Mouse (Mus musculus) liver, postnatal 0 days (tissue): Measurements from ENCODE around the gene Zfp958. TPM values are rescaled to one million over a fixed set of nuclear protein-coding genes. Genes with fewer than 3 reads are reported as not detected.
"Not testable (repeated sequence)": the region's sequence is repeated elsewhere in the genome, so short reads cannot be mapped to it uniquely, and the experiment has no call there.

Source experiments
- ATAC-seq: fragments of 200-750 bp; cut with Nextera tagmentation; 2 replicates; pipeline ENCODE4 v1.8.0; 2017; ENCODE audit warnings: mild to moderate bottlenecking, moderate library complexity
- DNase-seq: peaks from one replicate; pipeline ENCODE4 v3.0.0-alpha.2; 2016
- H3K27ac ChIP-seq: fragments of 300-500 bp; sonication (generic); 2 replicates; pipeline ENCODE4 v1.5.1; 2014; ENCODE audit warnings: antibody characterized with exemption, moderate library complexity, mild to moderate bottlenecking, low read depth
- H3K27me3 ChIP-seq: fragments of 300-500 bp; sonication (generic); 2 replicates; pipeline ENCODE4 v1.6.1; 2014; ENCODE audit warnings: low read length, control low read depth, mixed read lengths; ENCODE audit not compliant: insufficient read depth
- H3K36me3 ChIP-seq: fragments of 300-500 bp; sonication (generic); replicated peaks from 2 replicates; pipeline ENCODE4 v1.6.1; 2014; ENCODE audit warnings: mild to moderate bottlenecking, control low read depth, low read length, moderate library complexity, mixed read lengths; ENCODE audit not compliant: insufficient read depth
- H3K4me1 ChIP-seq: fragments of 300-500 bp; sonication (generic); 2 replicates; pipeline ENCODE4 v1.6.1; 2014; ENCODE audit warnings: antibody characterized with exemption, mild to moderate bottlenecking, control low read depth; ENCODE audit not compliant: insufficient read depth
- H3K4me2 ChIP-seq: fragments of 300-500 bp; sonication (generic); 2 replicates; pipeline ENCODE4 v1.6.1; 2014; ENCODE audit warnings: low read depth, mild to moderate bottlenecking, low read length, moderate library complexity, mixed read lengths
- H3K4me3 ChIP-seq: fragments of 300-500 bp; sonication (generic); 2 replicates; pipeline ENCODE4 v1.5.1; 2014; ENCODE audit warnings: low read depth, low read length
- H3K9ac ChIP-seq: fragments of 300-500 bp; sonication (generic); replicated peaks from 2 replicates; pipeline ENCODE4 v1.6.1; 2014; ENCODE audit warnings: mild to moderate bottlenecking, moderate library complexity
- H3K9me3 ChIP-seq: fragments of 300-500 bp; sonication (generic); 2 replicates; pipeline ENCODE4 v1.6.1; 2016; ENCODE audit warnings: mild to moderate bottlenecking, control low read depth, low read length, mixed read lengths
- CTCF ChIP-seq: sonication (generic); IDR thresholded peaks from 2 replicates; pipeline ENCODE4 v1.5.1; 2016; ENCODE audit warnings: antibody characterized with exemption, low read depth
- EP300 ChIP-seq: IDR thresholded peaks from 2 replicates; pipeline ENCODE4 v1.6.1; 2016; ENCODE audit warnings: antibody characterized with exemption, low read depth, mild to moderate bottlenecking
- WGBS: fragments of 180-500 bp; shearing (Covaris S2); extraction: QIAGEN DNeasy Blood & Tissue Kit; methylation state at CpG from one replicate; pipeline ENCODE4 v1.1.7; 2014; ENCODE audit not compliant: insufficient replicate concordance; 5-methylcytosine and 5-hydroxymethylcytosine counted together
- polyA plus RNA-seq: library from polyadenylated mRNA; unstranded; fragments of >200 nt; fragmentation: Nextera tagmentation; extraction: Ambion mirVana; gene quantifications from 2 replicates; pipeline ENCODE4 v1.2.1, GENCODE M21; 2015

The Zfp958 gene
- polyA plus RNA-seq, 1 experiment from 2014 or later, result 4.2 TPM

- no peak overlapping the region for H3K4me2 ChIP-seq
- ATAC-seq (no peak), DNase-seq (no peak)
- H3K4me3 ChIP-seq, result no peak overlapping the region
- TF ChIP-seq EP300 (no peak), CTCF (no peak)
- 80% methylated on average over 7 of the region's 7 CpGs for WGBS
- H3K27me3 ChIP-seq, result no peaks in the 10 kb centered on the region
- no peak overlapping the region for H3K27ac ChIP-seq
- H3K9me3 ChIP-seq, result no peaks in the 10 kb centered on the region
- peaks cover under 1% of the 10 kb centered on the region; the same call in 1 of the 2 replicates for H3K4me1 ChIP-seq
- no peak overlapping the region for H3K9ac ChIP-seq
- no peaks in the 10 kb centered on the region for H3K36me3 ChIP-seq
Measured at GRCm38 (mm10) chr8:4608896-4609295, 4.1 kb upstream of the Zfp958 start.

- not testable (repeated sequence) for H3K27ac ChIP-seq, H3K9me3 ChIP-seq, H3K36me3 ChIP-seq, H3K9ac ChIP-seq, H3K4me3 ChIP-seq, H3K4me2 ChIP-seq, DNase-seq, ATAC-seq, H3K27me3 ChIP-seq
- WGBS, result 85% methylated on average over 4 of the region's 4 CpGs
- H3K4me1 ChIP-seq, result peaks cover 15% of the 10 kb centered on the region
Measured at GRCm38 (mm10) chr8:4611626-4612175, 1.3 kb upstream of the Zfp958 start.

- H3K9me3 ChIP-seq, result peaks cover 19% of the 10 kb centered on the region
- no peaks in the 10 kb centered on the region for H3K27me3 ChIP-seq
- no peaks in the 10 kb centered on the region for H3K4me1 ChIP-seq
- 84% methylated on average over 1 of the region's 1 CpGs for WGBS
- no peak overlapping the region for H3K4me3 ChIP-seq
- no peak for DNase-seq
- H3K27ac ChIP-seq, result no peak overlapping the region
- peaks cover 50% of the 10 kb centered on the region for H3K36me3 ChIP-seq
- H3K4me2 ChIP-seq, result no peak overlapping the region
- no peak for ATAC-seq
- H3K9ac ChIP-seq, result no peak overlapping the region
- TF ChIP-seq CTCF (no peak), EP300 (no peak)
Measured at GRCm38 (mm10) chr8:4627349-4627748, 14.4 kb downstream of the Zfp958 start.

GRCm38 (mm10) chr8:4637071-4637470, 24.1 kb downstream of the Zfp958 start:
- H3K4me3 ChIP-seq, result no peak overlapping the region
- no peaks in the 10 kb centered on the region for H3K4me1 ChIP-seq
- ATAC-seq (no peak), DNase-seq (no peak)
- no peaks in the 10 kb centered on the region for H3K36me3 ChIP-seq
- H3K27ac ChIP-seq, result no peak overlapping the region
- H3K9ac ChIP-seq, result no peak overlapping the region
- H3K27me3 ChIP-seq, result no peaks in the 10 kb centered on the region
- no peaks in the 10 kb centered on the region for H3K9me3 ChIP-seq
- H3K4me2 ChIP-seq, result no peak overlapping the region
- WGBS, result 77% methylated on average over 4 of the region's 4 CpGs
- TF ChIP-seq CTCF (0 out of 2 replicates have a peak, but pooled peaks have one; percentile 17), EP300 (no peak)

GRCm38 (mm10) chr8:4642974-4643373, 30.0 kb downstream of the Zfp958 start:
- H3K4me2 ChIP-seq, H3K9me3 ChIP-seq, ATAC-seq, H3K4me1 ChIP-seq, H3K4me3 ChIP-seq, H3K27me3 ChIP-seq, H3K27ac ChIP-seq, H3K36me3 ChIP-seq, H3K9ac ChIP-seq, DNase-seq: not testable (repeated sequence)
- WGBS, result 82% methylated on average over 6 of the region's 6 CpGs

GRCm38 (mm10) chr8:4656536-4656935, 43.6 kb downstream of the Zfp958 start:
- no peaks in the 10 kb centered on the region for H3K4me1 ChIP-seq
- 86% methylated on average over 7 of the region's 7 CpGs for WGBS
- H3K4me3 ChIP-seq, result no peak overlapping the region
- DNase-seq (peak; percentile 74), ATAC-seq (no peak)
- no peak for TF ChIP-seq CTCF
- no peak for TF ChIP-seq EP300
- H3K27ac ChIP-seq, result no peak overlapping the region
- H3K9ac ChIP-seq, result no peak overlapping the region
- H3K4me2 ChIP-seq, result no peak overlapping the region
- no peaks in the 10 kb centered on the region for H3K27me3 ChIP-seq
- no peaks in the 10 kb centered on the region for H3K36me3 ChIP-seq
- H3K9me3 ChIP-seq, result no peaks in the 10 kb centered on the region
